Mouse (Mus musculus) hindbrain, embryonic 12.5 days (tissue): ENCODE results near the gene Parvb. TPM values are rescaled to one million over a fixed set of nuclear protein-coding genes. Genes with fewer than 3 reads are reported as not detected.
A peak's percentile ranks its signal among the peaks of the same experiment; 100 is the strongest.

Source experiments
- ATAC-seq: fragments of 200-750 bp; cut with Nextera tagmentation; 2 replicates; pipeline ENCODE4 v1.8.0; 2017; ENCODE audit warnings: moderate TSS enrichment; ENCODE audit not compliant: low FRiP score
- H3K27ac ChIP-seq: fragments of 300-500 bp; sonication (generic); 2 replicates; pipeline ENCODE4 v1.5.1; 2016; ENCODE audit warnings: mild to moderate bottlenecking
- H3K27me3 ChIP-seq: fragments of 300-500 bp; sonication (generic); 2 replicates; pipeline ENCODE4 v1.6.1; 2016; ENCODE audit warnings: mild to moderate bottlenecking
- H3K36me3 ChIP-seq: fragments of 300-500 bp; sonication (generic); 2 replicates; pipeline ENCODE4 v1.6.1; 2016; ENCODE audit warnings: mild to moderate bottlenecking
- H3K4me1 ChIP-seq: fragments of 300-500 bp; sonication (generic); 2 replicates; pipeline ENCODE4 v1.6.1; 2016
- H3K4me2 ChIP-seq: fragments of 300-500 bp; sonication (generic); replicated peaks from 2 replicates; pipeline ENCODE4 v1.6.1; 2016; ENCODE audit warnings: mild to moderate bottlenecking
- H3K4me3 ChIP-seq: fragments of 300-500 bp; sonication (generic); 2 replicates; pipeline ENCODE4 v1.5.1; 2016; ENCODE audit warnings: mild to moderate bottlenecking
- H3K9ac ChIP-seq: fragments of 300-500 bp; sonication (generic); 2 replicates; pipeline ENCODE4 v1.6.1; 2016; ENCODE audit warnings: mild to moderate bottlenecking, moderate library complexity
- H3K9me3 ChIP-seq: fragments of 300-500 bp; sonication (generic); replicated peaks from 2 replicates; pipeline ENCODE4 v1.6.1; 2016; ENCODE audit warnings: mild to moderate bottlenecking
- WGBS: fragments of 180-500 bp; shearing (Covaris S2); methylation state at CpG from one replicate; pipeline ENCODE4 v1.1.7; 2016; 5-methylcytosine and 5-hydroxymethylcytosine counted together
- polyA plus RNA-seq: library from polyadenylated mRNA; unstranded; fragments of >200 nt; fragmentation: Nextera tagmentation; extraction: Ambion mirVana; gene quantifications from 2 replicates; pipeline ENCODE4 v1.2.1, GENCODE M21; 2016

Gene Parvb
- polyA plus RNA-seq, 1 experiment from 2014 or later = 6.5 TPM

- no peak overlapping the region for H3K9ac ChIP-seq
- H3K27ac ChIP-seq = no peak overlapping the region
- H3K4me2 ChIP-seq = no peak overlapping the region
- no peaks in the 10 kb centered on the region for H3K27me3 ChIP-seq
- H3K9me3 ChIP-seq = no peaks in the 10 kb centered on the region; the same call in 1 of the 2 replicates
- H3K36me3 ChIP-seq = no peaks in the 10 kb centered on the region
- WGBS = 92% methylated on average over 6 of the region's 6 CpGs
- peaks cover 17% of the 10 kb centered on the region for H3K4me1 ChIP-seq
- H3K4me3 ChIP-seq = no peak overlapping the region
- no peak for ATAC-seq
Observed at GRCm38 (mm10) chr15:84246195-84246594, 14.4 kb downstream of the Parvb start.

GRCm38 (mm10) chr15:84247309-84247708 is 15.5 kb downstream of the Parvb start:
- Histone ChIP-seq H3K27me3 (no peaks in the 10 kb centered on the region), H3K4me3 (no peak overlapping the region), H3K9ac (no peak overlapping the region), H3K9me3 (no peaks in the 10 kb centered on the region; the same call in 1 of the 2 replicates), H3K36me3 (no peaks in the 10 kb centered on the region), H3K4me2 (no peak overlapping the region), H3K4me1 (peaks cover 21% of the 10 kb centered on the region), H3K27ac (no peak overlapping the region)
- no peak for ATAC-seq
- 95% methylated on average over 3 of the region's 3 CpGs for WGBS

GRCm38 (mm10) chr15:84251227-84251626 is 19.4 kb downstream of the Parvb start:
- no peaks in the 10 kb centered on the region for H3K36me3 ChIP-seq
- no peaks in the 10 kb centered on the region for H3K27me3 ChIP-seq
- no peak overlapping the region for H3K9ac ChIP-seq
- no peaks in the 10 kb centered on the region; the same call in 1 of the 2 replicates for H3K9me3 ChIP-seq
- 56% methylated on average over 13 of the region's 13 CpGs for WGBS
- no peak overlapping the region for H3K4me3 ChIP-seq
- peaks cover 33% of the 10 kb centered on the region for H3K4me1 ChIP-seq
- ATAC-seq = 0 out of 2 replicates have a peak, but pooled peaks have one; percentile 27
- peak overlapping the region; percentile 23; the same call in 1 of the 2 replicates for H3K27ac ChIP-seq
- H3K4me2 ChIP-seq = no peak overlapping the region

- Histone ChIP-seq H3K36me3 (no peaks in the 10 kb centered on the region), H3K4me1 (peaks cover 36% of the 10 kb centered on the region), H3K9me3 (no peaks in the 10 kb centered on the region), H3K4me3 (no peak overlapping the region), H3K4me2 (no peak overlapping the region), H3K9ac (no peak overlapping the region), H3K27me3 (no peaks in the 10 kb centered on the region), H3K27ac (no peak overlapping the region)
- WGBS = 90% methylated on average over 7 of the region's 7 CpGs
- no peak for ATAC-seq
Observed at GRCm38 (mm10) chr15:84252645-84253044, 20.8 kb downstream of the Parvb start.

GRCm38 (mm10) chr15:84253757-84254156 is 21.9 kb downstream of the Parvb start:
- no peak overlapping the region for H3K9ac ChIP-seq
- no peaks in the 10 kb centered on the region for H3K36me3 ChIP-seq
- WGBS = 51% methylated on average over 11 of the region's 11 CpGs
- no peak overlapping the region for H3K4me3 ChIP-seq
- no peaks in the 10 kb centered on the region for H3K9me3 ChIP-seq
- H3K27ac ChIP-seq = 0 out of 2 replicates have a peak overlapping the region, but pooled peaks have one; percentile 12
- H3K4me1 ChIP-seq = peaks cover 40% of the 10 kb centered on the region
- no peaks in the 10 kb centered on the region for H3K27me3 ChIP-seq
- no peak for ATAC-seq
- H3K4me2 ChIP-seq = no peak overlapping the region

- Histone ChIP-seq H3K4me1 (peaks cover 44% of the 10 kb centered on the region), H3K4me2 (no peak overlapping the region), H3K9me3 (no peaks in the 10 kb centered on the region), H3K9ac (no peak overlapping the region), H3K4me3 (no peak overlapping the region), H3K27ac (no peak overlapping the region), H3K36me3 (no peaks in the 10 kb centered on the region), H3K27me3 (no peaks in the 10 kb centered on the region)
- WGBS = 66% methylated on average over 8 of the region's 8 CpGs
- ATAC-seq = no peak
Observed at GRCm38 (mm10) chr15:84254387-84254786, 22.5 kb downstream of the Parvb start.

- H3K27me3 ChIP-seq = no peaks in the 10 kb centered on the region
- H3K9ac ChIP-seq = 0 out of 2 replicates have a peak overlapping the region, but pooled peaks have one; percentile 18
- no peak overlapping the region for H3K27ac ChIP-seq
- peaks cover 50% of the 10 kb centered on the region for H3K4me1 ChIP-seq
- 80% methylated on average over 12 of the region's 12 CpGs for WGBS
- H3K9me3 ChIP-seq = no peaks in the 10 kb centered on the region
- H3K4me2 ChIP-seq = no peak overlapping the region
- H3K4me3 ChIP-seq = no peak overlapping the region
- H3K36me3 ChIP-seq = no peaks in the 10 kb centered on the region
- ATAC-seq = no peak
Observed at GRCm38 (mm10) chr15:84256254-84256850, 24.5 kb downstream of the Parvb start.

- 95% methylated on average over 5 of the region's 5 CpGs for WGBS
- Histone ChIP-seq H3K27me3 (0 out of 2 replicates have a peak, but pooled peaks cover 1% of the 10 kb centered on the region), H3K4me2 (no peak overlapping the region), H3K9ac (0 out of 2 replicates have a peak overlapping the region, but pooled peaks have one; percentile 18), H3K9me3 (no peaks in the 10 kb centered on the region), H3K4me3 (no peak overlapping the region), H3K27ac (no peak overlapping the region), H3K36me3 (no peaks in the 10 kb centered on the region), H3K4me1 (peaks cover 48% of the 10 kb centered on the region)
- no peak for ATAC-seq
Observed at GRCm38 (mm10) chr15:84256864-84257263, 25.0 kb downstream of the Parvb start.

- H3K4me1 ChIP-seq = peaks cover 45% of the 10 kb centered on the region
- no peak overlapping the region for H3K4me2 ChIP-seq
- H3K27me3 ChIP-seq = 0 out of 2 replicates have a peak, but pooled peaks cover 4% of the 10 kb centered on the region
- H3K27ac ChIP-seq = no peak overlapping the region; the same call in 1 of the 2 replicates
- no peak for ATAC-seq
- H3K9ac ChIP-seq = no peak overlapping the region
- no peak overlapping the region for H3K4me3 ChIP-seq
- 61% methylated on average over 9 of the region's 9 CpGs for WGBS
- H3K36me3 ChIP-seq = no peaks in the 10 kb centered on the region
- H3K9me3 ChIP-seq = no peaks in the 10 kb centered on the region
Observed at GRCm38 (mm10) chr15:84258602-84259355, 26.9 kb downstream of the Parvb start.

GRCm38 (mm10) chr15:84260123-84260822 is 28.4 kb downstream of the Parvb start:
- Histone ChIP-seq H3K4me2 (0 out of 2 replicates have a peak overlapping the region, but pooled peaks have one; percentile 13), H3K9me3 (no peaks in the 10 kb centered on the region), H3K9ac (0 out of 2 replicates have a peak overlapping the region, but pooled peaks have one; percentile 11), H3K4me1 (peaks cover 42% of the 10 kb centered on the region), H3K27ac (peak overlapping the region; percentile 72), H3K36me3 (no peaks in the 10 kb centered on the region), H3K4me3 (no peak overlapping the region), H3K27me3 (0 out of 2 replicates have a peak, but pooled peaks cover 6% of the 10 kb centered on the region)
- peak; percentile 72 for ATAC-seq
- WGBS = 23% methylated on average over 22 of the region's 22 CpGs

- H3K4me2 ChIP-seq = no peak overlapping the region
- H3K9ac ChIP-seq = no peak overlapping the region
- ATAC-seq = no peak
- 0 out of 2 replicates have a peak, but pooled peaks cover 6% of the 10 kb centered on the region for H3K27me3 ChIP-seq
- no peak overlapping the region for H3K4me3 ChIP-seq
- no peaks in the 10 kb centered on the region for H3K9me3 ChIP-seq
- no peaks in the 10 kb centered on the region for H3K36me3 ChIP-seq
- no peak overlapping the region for H3K27ac ChIP-seq
- H3K4me1 ChIP-seq = peaks cover 36% of the 10 kb centered on the region
- 91% methylated on average over 6 of the region's 6 CpGs for WGBS
Observed at GRCm38 (mm10) chr15:84262630-84263029, 30.8 kb downstream of the Parvb start.

- H3K36me3 ChIP-seq = no peaks in the 10 kb centered on the region
- H3K27me3 ChIP-seq = 0 out of 2 replicates have a peak, but pooled peaks cover 6% of the 10 kb centered on the region
- WGBS = 43% methylated on average over 2 of the region's 2 CpGs
- no peak overlapping the region for H3K9ac ChIP-seq
- no peak overlapping the region for H3K4me3 ChIP-seq
- H3K4me1 ChIP-seq = peaks cover 34% of the 10 kb centered on the region
- ATAC-seq = no peak
- H3K27ac ChIP-seq = 0 out of 2 replicates have a peak overlapping the region, but pooled peaks have one; percentile 19
- H3K9me3 ChIP-seq = no peaks in the 10 kb centered on the region
- no peak overlapping the region for H3K4me2 ChIP-seq
Observed at GRCm38 (mm10) chr15:84263573-84263972, 31.7 kb downstream of the Parvb start.
